Mouse (Mus musculus) olfactory bulb, adult 2 months (tissue): ENCODE results near the gene B4gat1.
A peak's percentile ranks its signal among the peaks of the same experiment; 100 is the strongest.

Experiments
- CTCF ChIP-seq: fragments of 200-500 bp; IDR thresholded peaks from 2 replicates; pipeline ENCODE4 v1.5.1; 2012; ENCODE audit warnings: low read depth, mild to moderate bottlenecking, low read length, moderate library complexity; ENCODE audit not compliant: insufficient read depth
- POLR2A ChIP-seq: fragments of 200-500 bp; IDR thresholded peaks from 2 replicates; pipeline ENCODE4 v1.6.1; 2012; ENCODE audit warnings: mild to moderate bottlenecking, low read depth, low read length, moderate library complexity; ENCODE audit not compliant: insufficient read depth

- TF ChIP-seq POLR2A (no peak), CTCF (peak; percentile 61; the same call in 1 of the 2 replicates)
Measured at GRCm38 (mm10) chr19:5016782-5017181, 21.8 kb upstream of the B4gat1 start.
